Comparison of ENCODE assay signal across 9 mouse cellular contexts in the genomic region with DNA sequence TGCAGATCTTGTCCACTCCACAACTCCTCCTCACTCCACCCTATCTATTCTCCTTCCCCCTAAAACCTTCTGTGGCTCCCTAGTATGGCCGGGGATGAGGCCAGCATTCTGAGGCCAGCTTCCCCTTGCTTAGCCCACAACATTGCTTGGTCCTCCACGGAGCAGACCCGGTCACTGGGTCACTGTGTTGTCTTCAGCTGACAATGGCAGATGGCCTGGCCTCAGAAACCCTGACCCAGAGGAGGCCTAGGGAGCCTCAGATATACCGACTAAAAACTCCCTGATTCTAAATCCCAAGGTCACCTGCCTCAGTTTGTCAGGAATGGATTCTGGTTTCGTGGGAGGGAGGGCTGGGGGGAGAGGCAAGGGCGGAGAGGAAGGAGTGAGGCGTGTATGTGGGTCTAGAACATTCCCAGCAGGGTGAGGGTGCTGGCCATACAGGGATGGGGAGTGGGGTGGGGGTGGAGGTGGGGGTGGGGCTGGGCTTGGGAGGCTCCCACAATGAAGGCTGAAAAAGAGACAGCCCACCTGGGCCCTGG. TPM values are rescaled to one million over a fixed set of nuclear protein-coding genes. Genes with fewer than 3 reads are reported as not detected.
DNase-seq lines count a peak whose midpoint lies in the region; ATAC-seq lines count a peak whose summit lies in the region.
"Had no signal": no experiment of that assay in that cellular context is flagged by ENCODE, and none has a peak within 500 bp of the region (broad histone marks: within the 10 kb centered on the region; RNA-seq: fewer than 3 reads in every experiment).

No protein-coding gene starts in this region.

- H3K27me3 ChIP-seq in lung, embryonic 15.5 days: no peaks in the 10 kb centered on the region
- peaks cover 21% of the 10 kb centered on the region for H3K27me3 ChIP-seq in forebrain, embryonic 11.5 days (ENCODE audit: control insufficient read depth, insufficient read depth, low read length)
- peaks cover 81% of the 10 kb centered on the region for H3K27me3 ChIP-seq in limb, embryonic 10.5 days (ENCODE audit: low read depth, poor library complexity, severe bottlenecking)
- no peaks in the 10 kb centered on the region for H3K27me3 ChIP-seq in neural tube, embryonic 14.5 days (ENCODE audit: control insufficient read depth, insufficient read depth, low read length)

- 22% methylated on average over 7 of the region's 7 CpGs for WGBS in lung, embryonic 15.5 days
- 14% methylated on average over 7 of the region's 7 CpGs for WGBS in forebrain, embryonic 11.5 days
- 27% methylated on average over 7 of the region's 7 CpGs for WGBS in limb, embryonic 10.5 days
- 9% methylated on average over 7 of the region's 7 CpGs for WGBS in neural tube, embryonic 14.5 days

- DNase-seq in lung, postnatal 4 days: no peak
- no peak for DNase-seq in forebrain, embryonic 11.5 days (ENCODE audit: low spot score)
- no peak for DNase-seq in limb, embryonic 10.5 days (ENCODE audit: low spot score)
- DNase-seq in frontal cortex, postnatal 25 days (ENCODE audit: low spot score in 2 of 2): no peak
- DNase-seq in embryo, embryonic 9.5 days (ENCODE audit: extremely low spot score): no peak
- DNase-seq in embryo, embryonic 10.5 days (ENCODE audit: low spot score): no peak
- DNase-seq: adrenal gland, adult 8-10 months had no signal

- peaks cover 50% of the 10 kb centered on the region for H3K36me3 ChIP-seq in lung, embryonic 15.5 days
- H3K36me3 ChIP-seq in forebrain, embryonic 11.5 days (ENCODE audit: control insufficient read depth, insufficient read depth, low read length): no peaks in the 10 kb centered on the region; the same call in 1 of the 2 replicates
- peaks cover 29% of the 10 kb centered on the region for H3K36me3 ChIP-seq in limb, embryonic 10.5 days
- peaks cover 39% of the 10 kb centered on the region for H3K36me3 ChIP-seq in neural tube, embryonic 14.5 days (ENCODE audit: control insufficient read depth, insufficient read depth, low read length)

- peak overlapping the region; percentile 87 for H3K27ac ChIP-seq in lung, embryonic 15.5 days
- H3K27ac ChIP-seq in forebrain, embryonic 11.5 days (ENCODE audit: low read depth, low read length): peak overlapping the region; percentile 69
- H3K27ac ChIP-seq in limb, embryonic 10.5 days: peak overlapping the region; percentile 92
- H3K27ac ChIP-seq in neural tube, embryonic 14.5 days (ENCODE audit: low read depth, low read length): peak overlapping the region; percentile 81

- peaks cover 41% of the 10 kb centered on the region for H3K4me1 ChIP-seq in lung, embryonic 15.5 days
- peaks cover 27% of the 10 kb centered on the region for H3K4me1 ChIP-seq in forebrain, embryonic 11.5 days (replicated peaks; ENCODE audit: control insufficient read depth, insufficient read depth, low read length)
- H3K4me1 ChIP-seq in limb, embryonic 10.5 days: peaks cover 81% of the 10 kb centered on the region
- H3K4me1 ChIP-seq in neural tube, embryonic 14.5 days (ENCODE audit: control insufficient read depth, insufficient read depth, low read length): peaks cover 36% of the 10 kb centered on the region

- H3K9ac ChIP-seq in lung, embryonic 15.5 days: no peak overlapping the region
- peak overlapping the region; percentile 54 for H3K9ac ChIP-seq in forebrain, embryonic 11.5 days (ENCODE audit: low read length)
- 0 out of 2 replicates have a peak overlapping the region, but pooled peaks have one; percentile 21 for H3K9ac ChIP-seq in neural tube, embryonic 14.5 days (replicated peaks; ENCODE audit: low read depth, low read length)

- ATAC-seq in lung, embryonic 15.5 days (ENCODE audit: borderline replicate concordance, extremely low read depth, low FRiP score, low TSS enrichment): no peak
- no peak for ATAC-seq in forebrain, embryonic 11.5 days (replicated peaks; ENCODE audit: low FRiP score)
- ATAC-seq in neural tube, embryonic 14.5 days (ENCODE audit: low read depth): no peak

- H3K4me2 ChIP-seq in lung, embryonic 15.5 days: peak overlapping the region; percentile 44
- H3K4me2 ChIP-seq in forebrain, embryonic 11.5 days (ENCODE audit: low read depth, low read length, severe bottlenecking): peak overlapping the region; percentile 42
- peak overlapping the region; percentile 20; the same call in 1 of the 2 replicates for H3K4me2 ChIP-seq in neural tube, embryonic 14.5 days (ENCODE audit: low read depth, low read length)

- H3K4me3 ChIP-seq in lung, embryonic 15.5 days: no peak overlapping the region
- H3K4me3 ChIP-seq in forebrain, embryonic 11.5 days (ENCODE audit: low read depth, low read length): 0 out of 2 replicates have a peak overlapping the region, but pooled peaks have one; percentile 9
- peak overlapping the region; percentile 40 for H3K4me3 ChIP-seq in limb, embryonic 10.5 days
- H3K4me3 ChIP-seq in neural tube, embryonic 14.5 days (ENCODE audit: low read depth, low read length): no peak overlapping the region

- no peaks in the 10 kb centered on the region for H3K9me3 ChIP-seq in lung, embryonic 15.5 days
- no peaks in the 10 kb centered on the region for H3K9me3 ChIP-seq in forebrain, embryonic 11.5 days (ENCODE audit: control insufficient read depth, low read length)
- no peaks in the 10 kb centered on the region for H3K9me3 ChIP-seq in limb, embryonic 10.5 days (replicated peaks)
- H3K9me3 ChIP-seq in neural tube, embryonic 14.5 days (ENCODE audit: control insufficient read depth, low read length): no peaks in the 10 kb centered on the region

RNA-seq across cellular contexts. Expression of a gene that starts 9.4 kb away (rescaled TPM):
- 4.4 TPM in 2 replicates for polyA plus RNA-seq in lung, embryonic 15.5 days (2015; fragmentation: Nextera tagmentation; extraction: Ambion mirVana)
- 2.8 and 3.3 TPM in 2 replicates for polyA plus RNA-seq in forebrain, embryonic 11.5 days (2014; fragmentation: Nextera tagmentation; extraction: Ambion mirVana)
- 1.9 and 2.9 TPM in 2 replicates for polyA plus RNA-seq in limb, embryonic 10.5 days (2016; fragmentation: Nextera tagmentation; extraction: Ambion mirVana)
- polyA plus RNA-seq in neural tube, embryonic 14.5 days (2014; fragmentation: Nextera tagmentation; extraction: Ambion mirVana): 1.3 and 2.0 TPM in 2 replicates

RNA-seq across cellular contexts. Expression of a gene that starts 13.5 kb away (rescaled TPM):
- 0.45 and 2.3 TPM in 2 replicates for polyA plus RNA-seq in lung, embryonic 15.5 days (2015; fragmentation: Nextera tagmentation; extraction: Ambion mirVana)
- polyA plus RNA-seq in forebrain, embryonic 11.5 days (2014; fragmentation: Nextera tagmentation; extraction: Ambion mirVana): 1.1 and 3.0 TPM in 2 replicates
- 1.4 and 1.5 TPM in 2 replicates for polyA plus RNA-seq in limb, embryonic 10.5 days (2016; fragmentation: Nextera tagmentation; extraction: Ambion mirVana)
- polyA plus RNA-seq in neural tube, embryonic 14.5 days (2014; fragmentation: Nextera tagmentation; extraction: Ambion mirVana): 2.0 and 4.4 TPM in 2 replicates

RNA-seq across cellular contexts. Expression of a gene that starts 18.0 kb away (rescaled TPM):
- polyA plus RNA-seq in lung, embryonic 15.5 days (2015; fragmentation: Nextera tagmentation; extraction: Ambion mirVana): 1.6 and 2.7 TPM in 2 replicates
- 3.0 and 3.5 TPM in 2 replicates for polyA plus RNA-seq in forebrain, embryonic 11.5 days (2014; fragmentation: Nextera tagmentation; extraction: Ambion mirVana)
- 3.8 and 4.2 TPM in 2 replicates for polyA plus RNA-seq in limb, embryonic 10.5 days (2016; fragmentation: Nextera tagmentation; extraction: Ambion mirVana)
- polyA plus RNA-seq in neural tube, embryonic 14.5 days (2014; fragmentation: Nextera tagmentation; extraction: Ambion mirVana): 4.3 and 6.3 TPM in 2 replicates

RNA-seq across cellular contexts. Expression of a gene that starts 18.1 kb away (rescaled TPM):
- polyA plus RNA-seq in lung, embryonic 15.5 days (2015; fragmentation: Nextera tagmentation; extraction: Ambion mirVana): 75.9 and 79.8 TPM in 2 replicates
- polyA plus RNA-seq in forebrain, embryonic 11.5 days (2014; fragmentation: Nextera tagmentation; extraction: Ambion mirVana): 61.0 and 66.3 TPM in 2 replicates
- polyA plus RNA-seq in limb, embryonic 10.5 days (2016; fragmentation: Nextera tagmentation; extraction: Ambion mirVana): 101 and 115 TPM in 2 replicates
- polyA plus RNA-seq in neural tube, embryonic 14.5 days (2014; fragmentation: Nextera tagmentation; extraction: Ambion mirVana): 61.0 and 68.0 TPM in 2 replicates

RNA-seq across cellular contexts. Expression of a gene that starts 24.0 kb away (rescaled TPM):
- polyA plus RNA-seq in lung, embryonic 15.5 days (2015; fragmentation: Nextera tagmentation; extraction: Ambion mirVana): 110 and 115 TPM in 2 replicates
- polyA plus RNA-seq in forebrain, embryonic 11.5 days (2014; fragmentation: Nextera tagmentation; extraction: Ambion mirVana): 132 and 144 TPM in 2 replicates
- 134 and 148 TPM in 2 replicates for polyA plus RNA-seq in limb, embryonic 10.5 days (2016; fragmentation: Nextera tagmentation; extraction: Ambion mirVana)
- 114 and 125 TPM in 2 replicates for polyA plus RNA-seq in neural tube, embryonic 14.5 days (2014; fragmentation: Nextera tagmentation; extraction: Ambion mirVana)

Comparison
In these comparisons a context has a peak if more than half of its experiments do, and no peak if none do; other contexts are left out.
1. H3K4me3 ChIP-seq: peak in forebrain, embryonic 11.5 days (single experiment) and limb, embryonic 10.5 days (single experiment); none in lung, embryonic 15.5 days (single experiment) and neural tube, embryonic 14.5 days (single experiment).
2. Peak in every context shown above with its lines, with median percentiles within 50 percentile points of each other: H3K27ac ChIP-seq and H3K4me2 ChIP-seq.